Mouse (Mus musculus) embryo, embryonic 10.5 days (tissue): ENCODE measurements at regions not wholly inside any gene's neighbourhood (a gene's known extent, or its start where the extent isn't known, plus 50 kb on each side); places are given as distances from the start of the nearest gene placed in this dataset.
A peak's percentile ranks its signal among the peaks of the same experiment; 100 is the strongest.
"Not testable (repeated sequence)": the region's sequence is repeated elsewhere in the genome, so short reads cannot be mapped to it uniquely, and the experiment has no call there.

Experiments
- DNase-seq: peaks from one replicate; pipeline ENCODE4 v3.0.0-alpha.2; 2015; ENCODE audit warnings: low spot score

DNA sequence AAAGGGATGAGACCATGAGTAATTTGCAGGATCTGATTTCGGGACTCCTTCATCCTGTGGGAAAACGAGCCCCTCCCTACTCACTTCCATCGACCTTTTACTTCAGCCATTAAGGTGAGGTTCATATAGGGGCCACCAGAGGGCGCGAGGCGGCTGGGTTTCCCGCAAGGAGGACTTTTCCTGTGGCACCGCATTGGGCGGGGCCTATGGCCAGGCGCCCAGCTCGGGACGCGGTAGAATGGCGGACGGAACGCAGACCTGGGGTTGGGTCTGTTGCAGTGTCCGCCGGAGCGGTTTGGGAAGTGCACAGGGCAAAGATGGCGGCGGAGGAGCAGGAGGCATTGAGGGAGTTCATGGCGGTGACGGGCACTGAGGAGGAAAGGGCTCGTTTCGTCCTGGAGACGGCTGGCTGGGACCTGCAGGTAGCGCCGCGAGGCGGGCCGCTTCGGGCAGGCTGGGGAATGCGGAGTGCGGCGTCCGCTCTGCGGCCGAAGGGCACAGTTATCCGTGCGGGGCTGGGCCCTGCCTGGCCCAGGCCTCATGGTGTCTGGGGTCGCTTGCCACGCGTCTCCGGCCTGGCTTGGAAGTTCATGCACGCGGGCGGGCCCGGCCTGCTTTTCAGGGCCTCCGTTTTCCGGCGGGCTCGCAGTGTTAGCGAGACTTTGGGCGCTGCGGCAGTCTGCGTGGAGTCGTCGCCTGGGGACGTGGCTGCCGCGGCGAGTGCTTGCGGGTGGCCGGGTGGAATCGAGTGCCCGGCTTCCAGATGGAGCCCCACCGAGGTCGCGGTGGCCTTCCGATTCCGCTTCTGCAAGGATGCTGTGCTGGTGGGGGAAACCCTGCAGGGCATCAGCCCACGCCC lies 219.1 kb downstream of the Gm31371 start:
- DNase-seq = peak; percentile 94

GRCm38 (mm10) chr8:20123545-20123944 lies 220.4 kb downstream of the Gm31371 start:
- not testable (repeated sequence) for DNase-seq

GRCm38 (mm10) chr8:20135626-20136025 lies 227.4 kb downstream of the Gm15319 start:
- not testable (repeated sequence) for DNase-seq

DNA sequence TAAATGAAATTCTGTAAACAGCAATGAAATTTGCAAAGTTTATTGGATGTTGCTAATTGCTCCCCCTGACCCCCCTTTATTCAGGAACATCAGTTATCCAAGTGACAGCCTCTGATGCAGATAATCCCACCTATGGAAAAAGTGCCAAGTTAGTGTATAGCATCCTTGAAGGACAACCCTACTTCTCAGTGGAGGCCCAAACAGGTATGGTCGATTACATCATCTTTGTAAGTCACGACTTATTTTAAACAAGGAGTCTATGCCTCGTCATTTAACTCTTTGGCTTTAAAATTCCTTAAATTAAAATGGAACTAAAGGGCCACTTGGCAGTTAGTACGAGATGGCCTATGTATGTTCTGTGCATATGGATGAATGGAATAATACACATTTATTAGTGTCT lies 217.6 kb downstream of the Gm15319 start:
- DNase-seq = not testable (repeated sequence)

GRCm38 (mm10) chr8:20151317-20152047 lies 211.5 kb downstream of the Gm15319 start:
- DNase-seq = not testable (repeated sequence)

- DNase-seq = not testable (repeated sequence)
Observed at GRCm38 (mm10) chr8:20154091-20154490, 208.9 kb downstream of the Gm15319 start.
